Mouse (Mus musculus): Measurements from ENCODE around the gene Gnptg. TPM values are rescaled to one million over a fixed set of nuclear protein-coding genes. Genes with fewer than 3 reads are reported as not detected.

The Gnptg gene
- total RNA-seq (2021), result 10 to 100 TPM; 71.1 to 73.5 TPM
- long read RNA-seq, transcript Gnptg-201 (11 exons, 1,234 nt), result major isoform, 36 of 71 reads
- long read RNA-seq, partial matches to known transcripts, result 4 of 71 reads
- long read RNA-seq, other reads (novel, unspliced or antisense), result 30 of 71 reads

GRCm38 (mm10) chr17:25239695-25240636 lies at the start of gene Gnptg, which contains the start of gene Tsr3:
Gnptg (minus strand) TSS chr17:25240124.
Tsr3 (plus strand) TSS chr17:25240170.
- DNase-seq (ENCODE audit: low spot score in 2 of 2), result peak; percentile 77 to 88

- DNase-seq (ENCODE audit: low spot score in 2 of 2), result peak in 1 of 2 experiments; percentile 60
These were observed 48.9 kb upstream of the Gnptg start for GRCm38 (mm10) chr17:25288842-25289241.

- DNase-seq (ENCODE audit: low spot score in 2 of 2), result peak in 1 of 2 experiments; percentile 54
These were observed 45.1 kb upstream of the Gnptg start for GRCm38 (mm10) chr17:25285033-25285432.

GRCm38 (mm10) chr17:25282133-25282532 lies 42.2 kb upstream of the Gnptg start:
- peak in 1 of 2 experiments; percentile 16 for DNase-seq (ENCODE audit: low spot score in 2 of 2)

DNA sequence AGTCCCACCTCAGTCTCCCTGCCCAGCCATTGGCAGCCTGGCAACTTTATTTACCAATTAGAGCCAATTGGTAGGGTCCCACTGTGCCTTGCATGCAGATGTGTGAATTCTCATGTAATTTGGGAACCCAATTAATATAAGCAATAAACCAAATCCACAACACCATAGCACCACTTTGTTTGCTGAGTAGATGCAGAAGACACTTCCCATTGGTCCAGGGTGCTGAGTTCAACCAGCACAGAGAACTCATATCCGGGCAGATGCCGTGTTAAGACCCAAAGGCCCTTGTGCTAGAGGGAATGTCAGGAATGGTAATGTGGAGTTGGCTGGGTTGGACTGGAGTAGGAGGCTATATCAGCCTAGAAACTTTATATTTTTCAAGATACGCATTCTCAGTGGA lies 35.9 kb upstream of the Gnptg start:
- DNase-seq (ENCODE audit: low spot score in 2 of 2), result no peak

- no peak for DNase-seq (ENCODE audit: low spot score in 2 of 2)
These were observed 34.8 kb upstream of the Gnptg start, which contains the start of gene Ube2i for GRCm38 (mm10) chr17:25274571-25275346. Ube2i (minus strand) TSS chr17:25274622.

DNA sequence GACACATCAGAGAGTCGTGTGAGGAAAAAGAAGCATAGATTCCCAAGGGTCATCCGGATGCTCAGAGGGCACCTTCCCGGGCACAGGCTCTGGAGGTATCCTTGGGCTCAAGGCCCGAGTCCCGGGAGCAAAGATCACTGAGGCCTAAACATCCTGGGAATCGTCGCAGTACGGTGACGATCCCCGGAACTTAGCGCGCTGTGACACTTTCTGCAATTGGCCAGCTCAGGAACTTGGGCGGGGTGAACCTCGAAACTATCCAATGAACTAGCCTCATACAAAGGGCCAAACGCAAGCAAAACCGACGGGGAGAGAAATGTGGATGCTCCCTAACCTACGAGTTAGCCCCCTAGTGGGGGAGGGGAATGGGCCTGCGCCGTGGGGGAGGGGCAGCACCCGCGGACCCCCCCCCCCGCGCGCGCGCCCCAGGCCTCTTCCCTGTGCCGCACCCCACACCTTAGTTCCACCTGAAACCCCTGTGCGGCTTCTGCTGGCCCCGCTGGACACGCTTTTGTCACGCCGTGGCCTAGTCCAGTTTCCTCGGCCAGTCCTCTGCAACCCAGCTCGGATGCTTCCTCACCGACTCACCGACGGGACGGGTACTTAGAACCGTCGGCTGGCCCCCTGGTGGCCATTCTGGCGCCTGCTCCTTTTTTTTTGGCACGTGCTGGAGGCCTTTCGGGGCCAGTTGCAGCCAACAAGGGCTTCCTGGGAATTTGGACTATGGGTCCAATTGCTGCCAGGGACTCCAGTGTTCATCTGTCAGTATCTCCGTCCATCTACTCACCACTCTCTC lies 34.0 kb upstream of the Gnptg start:
- DNase-seq (ENCODE audit: low spot score in 2 of 2), result peak; percentile 93 to 98

DNA sequence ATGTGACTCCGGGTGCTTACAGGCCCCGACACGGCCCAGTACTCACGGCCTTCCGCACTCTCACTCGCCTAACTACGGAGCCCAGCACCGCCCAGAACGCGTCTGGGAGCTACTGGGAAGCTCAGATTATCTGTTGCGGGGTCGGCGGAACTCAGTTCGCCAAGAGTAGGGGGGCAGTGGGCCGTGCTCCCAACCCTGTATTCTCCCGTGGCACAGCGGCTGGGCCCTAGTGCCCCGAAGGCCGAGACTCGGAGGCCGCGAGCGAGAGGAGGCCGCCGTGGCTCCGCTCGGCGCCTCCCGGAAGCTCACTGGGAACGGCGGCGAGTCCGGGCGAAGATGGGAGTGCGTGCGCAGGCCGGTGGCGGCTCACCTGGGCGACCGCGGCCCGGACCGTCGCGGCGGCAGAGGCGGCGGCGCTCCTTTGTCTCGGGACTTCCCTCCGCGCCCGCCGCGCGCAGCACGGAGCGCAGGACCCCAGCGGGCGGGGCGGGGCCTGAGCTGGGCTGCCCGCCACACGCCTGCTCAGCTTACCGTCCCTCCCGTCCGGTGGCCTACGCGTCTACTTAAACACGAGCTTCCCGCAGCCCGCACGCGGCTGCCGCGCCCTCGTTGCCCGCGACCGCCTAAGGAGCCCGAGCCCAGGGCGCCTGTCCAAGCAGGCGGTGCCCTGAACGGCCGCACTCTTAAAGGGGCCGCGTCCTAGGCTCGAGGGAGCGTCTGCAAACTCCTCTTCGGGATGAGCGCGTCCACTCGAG lies 33.2 kb upstream of the Gnptg start:
- DNase-seq (ENCODE audit: low spot score in 2 of 2), result peak; percentile 89 to 95

DNA sequence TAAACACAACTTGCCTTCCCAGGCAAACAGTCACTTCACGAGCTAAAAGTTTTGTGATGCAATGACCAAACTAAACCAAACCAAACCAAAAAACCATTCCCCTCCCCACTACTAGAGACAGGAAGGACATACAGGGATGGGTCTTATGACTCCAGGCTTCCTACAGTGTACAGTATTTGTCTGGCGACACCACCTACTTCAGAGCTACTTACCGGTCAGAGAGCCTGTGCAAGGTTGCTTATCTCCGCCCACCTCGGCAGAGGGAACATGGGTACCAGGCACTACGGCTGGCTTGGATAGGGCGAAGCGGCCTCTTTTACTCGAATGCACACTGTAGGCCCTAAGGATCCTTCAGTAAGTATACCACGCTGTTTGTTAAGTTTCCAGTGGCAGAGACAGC lies 32.4 kb upstream of the Gnptg start:
- no peak for DNase-seq (ENCODE audit: low spot score in 2 of 2)

- no peak for DNase-seq (ENCODE audit: low spot score in 2 of 2)
These were observed 30.9 kb upstream of the Gnptg start for GRCm38 (mm10) chr17:25270795-25271335.

DNA sequence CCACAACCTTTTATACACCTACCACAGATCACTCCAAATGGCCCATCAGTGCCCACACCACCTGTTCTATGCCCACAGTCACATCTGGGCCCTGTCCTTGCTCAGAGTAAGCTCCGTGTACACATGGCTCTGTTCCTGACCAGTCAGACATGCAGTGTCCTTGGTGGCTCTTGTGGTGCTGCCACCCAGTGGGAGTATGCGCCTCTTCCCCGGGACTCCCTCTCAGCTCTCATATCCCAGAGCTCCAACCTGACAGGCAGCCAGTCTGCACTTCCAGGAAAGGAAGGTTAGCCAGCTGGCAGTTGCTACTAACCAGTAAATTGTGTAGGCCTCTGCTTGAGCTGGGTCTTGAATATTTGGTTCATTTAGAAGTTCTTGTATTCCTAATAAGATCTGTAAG lies 24.5 kb upstream of the Gnptg start:
- peak; percentile 37 to 57 for DNase-seq (ENCODE audit: low spot score in 2 of 2)

GRCm38 (mm10) chr17:25257804-25258261 lies 17.9 kb upstream of the Gnptg start:
- DNase-seq (ENCODE audit: low spot score in 2 of 2), result no peak

- no peak for DNase-seq (ENCODE audit: low spot score in 2 of 2)
These were observed 16.3 kb upstream of the Gnptg start, which contains the start of gene Baiap3 for GRCm38 (mm10) chr17:25256140-25256754. Baiap3 (minus strand) TSS chr17:25256364.

GRCm38 (mm10) chr17:25255110-25255509 lies 15.2 kb upstream of the Gnptg start:
- no peak for DNase-seq (ENCODE audit: low spot score in 2 of 2)

DNA sequence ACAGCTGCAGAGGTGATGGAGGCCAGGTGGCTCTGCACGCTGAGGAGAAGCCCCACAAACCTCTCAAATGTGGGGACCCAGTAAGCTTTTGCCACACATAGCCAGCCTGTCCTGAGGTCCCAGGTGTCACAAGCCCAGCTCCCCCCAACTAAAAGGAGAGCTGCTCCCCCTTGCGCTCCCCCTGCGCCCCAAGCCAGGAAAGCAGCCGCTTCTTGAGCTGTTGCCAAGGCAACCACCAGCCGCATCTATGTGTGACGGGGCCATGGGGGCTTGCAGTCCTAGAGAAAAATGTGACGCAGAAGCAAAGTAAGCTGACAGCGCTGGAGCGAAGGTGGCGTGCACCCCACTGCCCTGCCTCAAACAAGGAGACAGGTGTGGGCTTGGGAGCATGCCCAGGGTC lies 13.8 kb upstream of the Gnptg start:
- DNase-seq (ENCODE audit: low spot score in 2 of 2), result peak in 1 of 2 experiments; percentile 58

DNA sequence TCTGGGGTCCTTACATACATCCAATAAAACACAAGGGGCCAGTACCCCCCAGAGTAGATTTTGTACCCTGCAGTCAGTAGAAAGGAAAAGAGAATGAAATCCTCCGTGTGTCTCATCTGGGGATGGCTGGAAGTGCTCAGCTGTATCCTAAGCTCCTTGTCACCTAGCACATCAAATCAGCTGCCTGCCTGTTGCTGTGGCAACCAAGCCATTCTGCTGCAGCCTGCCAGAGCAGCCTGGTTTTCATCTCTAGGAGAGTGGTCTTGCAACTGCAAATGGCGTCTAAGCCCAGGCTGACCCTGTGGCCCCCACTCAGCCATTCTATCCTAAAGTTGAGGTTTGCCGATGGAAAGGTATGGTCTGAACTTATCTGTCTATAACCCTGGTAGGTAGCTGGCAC lies 12.7 kb upstream of the Gnptg start:
- DNase-seq (ENCODE audit: low spot score in 2 of 2), result no peak

DNA sequence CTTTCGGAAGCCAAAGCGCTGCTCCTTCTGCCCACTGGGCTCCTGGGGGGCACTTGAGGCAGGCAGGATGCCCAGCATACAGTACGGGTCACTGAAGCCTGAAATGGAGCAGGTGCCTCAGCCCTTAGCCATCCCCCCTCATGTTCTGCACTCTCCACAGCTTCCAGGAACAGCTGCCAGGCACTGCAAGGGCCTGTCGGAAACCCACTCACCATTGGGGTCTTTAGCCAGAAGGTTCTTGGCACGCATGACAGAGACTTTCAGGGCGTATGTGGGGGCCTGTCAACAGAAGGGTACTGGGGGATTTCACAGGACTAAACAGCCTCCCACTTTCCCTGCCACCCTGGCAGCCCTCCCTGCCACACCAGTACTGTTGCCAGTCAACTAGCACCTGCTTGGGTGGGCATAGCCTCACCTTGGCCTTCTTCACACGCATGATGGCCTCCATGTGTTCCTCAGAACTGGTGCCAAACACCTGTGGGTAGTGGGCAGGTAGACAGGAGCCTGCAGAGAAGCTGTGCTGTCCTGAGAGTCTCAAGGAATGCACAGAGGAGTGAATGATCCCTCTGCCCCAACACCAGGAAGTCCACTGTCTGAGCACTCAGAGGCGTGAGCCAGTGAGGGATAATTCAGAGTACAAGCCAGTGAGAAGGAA lies 10.4 kb upstream of the Gnptg start:
- no peak for DNase-seq (ENCODE audit: low spot score in 2 of 2)

DNA sequence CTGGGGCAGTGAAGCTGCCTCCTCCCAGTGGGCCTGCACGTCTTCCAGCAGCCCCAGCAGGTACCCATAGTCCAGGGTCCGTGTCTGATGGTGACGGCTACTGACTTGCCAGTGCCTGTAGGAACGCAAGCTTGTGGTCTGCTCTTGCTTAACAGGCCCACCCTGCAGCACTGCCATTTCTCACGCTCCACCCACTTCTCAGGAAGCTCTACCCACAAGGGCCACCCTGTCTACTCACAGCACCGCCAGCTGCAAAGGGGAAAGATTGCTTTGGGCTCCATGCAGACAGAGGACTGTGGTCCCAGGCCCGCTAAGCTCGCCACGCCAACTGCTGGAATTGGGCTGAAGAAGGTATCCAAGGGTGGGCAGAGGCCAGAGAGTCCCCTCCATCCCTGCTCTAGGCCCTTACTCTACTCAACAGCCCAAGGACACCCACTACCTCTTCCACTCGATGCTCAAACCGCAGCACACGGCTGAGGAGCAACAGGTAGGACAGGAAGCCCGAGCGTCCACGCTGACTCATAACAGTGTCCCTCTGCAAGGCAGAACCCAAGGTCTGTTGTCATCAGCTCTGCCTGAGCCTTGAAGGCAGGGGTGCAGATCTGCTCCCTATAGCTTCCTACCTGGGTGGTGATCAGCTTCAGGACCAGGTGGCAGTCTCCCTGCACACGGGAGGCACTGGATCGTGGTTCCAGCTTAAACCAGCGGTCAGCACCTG lies 8.3 kb upstream of the Gnptg start:
- DNase-seq (ENCODE audit: low spot score in 2 of 2), result no peak

All from layer of hippocampus, adult 18-20 months (tissue).